Mouse (Mus musculus): ENCODE results near the gene Ctps2.
A peak's percentile ranks its signal among the peaks of the same experiment; 100 is the strongest.
"Not testable (repeated sequence)": the region's sequence is repeated elsewhere in the genome, so short reads cannot be mapped to it uniquely, and the experiment has no call there.

Ctps2 gene

GRCm38 (mm10) chrX:162900938-162901337 is at the start of gene Ctps2:
Ctps2 (plus strand) TSS chrX:162901238.
- DNase-seq (ENCODE audit: low spot score): no peak

- no peak for DNase-seq (ENCODE audit: low spot score)
Measured at GRCm38 (mm10) chrX:162868294-162868965, 32.6 kb upstream of the Ctps2 start.

GRCm38 (mm10) chrX:162871734-162872517 is 29.1 kb upstream of the Ctps2 start:
- DNase-seq (ENCODE audit: low spot score): peak; percentile 25

GRCm38 (mm10) chrX:162873761-162874160 is 27.3 kb upstream of the Ctps2 start:
- DNase-seq (ENCODE audit: low spot score): no peak

- no peak for DNase-seq (ENCODE audit: low spot score)
Measured at GRCm38 (mm10) chrX:162878236-162878635, 22.8 kb upstream of the Ctps2 start.

GRCm38 (mm10) chrX:162887931-162888511 is 13.0 kb upstream of the Ctps2 start, which contains the start of gene Syap1:
Syap1 (minus strand) TSS chrX:162888447.
- peak; percentile 82 for DNase-seq (ENCODE audit: low spot score)

- not testable (repeated sequence) for DNase-seq (ENCODE audit: low spot score)
Measured at GRCm38 (mm10) chrX:162888575-162889223, 12.3 kb upstream of the Ctps2 start.

- DNase-seq (ENCODE audit: low spot score): peak; percentile 51
Measured at GRCm38 (mm10) chrX:162901371-162902039, 467 bp downstream of the Ctps2 start.

- DNase-seq (ENCODE audit: low spot score): peak; percentile 31
Measured at GRCm38 (mm10) chrX:162902040-162902734, 1.1 kb downstream of the Ctps2 start.

- no peak for DNase-seq (ENCODE audit: low spot score)
Measured at GRCm38 (mm10) chrX:162907554-162907953, 6.5 kb downstream of the Ctps2 start.

GRCm38 (mm10) chrX:162913651-162914050 is 12.6 kb downstream of the Ctps2 start:
- no peak for DNase-seq (ENCODE audit: low spot score)

GRCm38 (mm10) chrX:162915697-162916096 is 14.7 kb downstream of the Ctps2 start:
- DNase-seq (ENCODE audit: low spot score): peak; percentile 16

GRCm38 (mm10) chrX:162921487-162922125 is 20.6 kb downstream of the Ctps2 start:
- DNase-seq (ENCODE audit: low spot score): no peak

- DNase-seq (ENCODE audit: low spot score): no peak
Measured at GRCm38 (mm10) chrX:162931467-162931866, 30.4 kb downstream of the Ctps2 start.

GRCm38 (mm10) chrX:162942027-162942426 is 41.0 kb downstream of the Ctps2 start:
- DNase-seq (ENCODE audit: low spot score): no peak

GRCm38 (mm10) chrX:162949811-162950439 is 48.9 kb downstream of the Ctps2 start:
- DNase-seq (ENCODE audit: low spot score): no peak

- no peak for DNase-seq (ENCODE audit: low spot score)
Measured at GRCm38 (mm10) chrX:162957921-162958320, 56.9 kb downstream of the Ctps2 start.

- DNase-seq (ENCODE audit: low spot score): no peak
Measured at GRCm38 (mm10) chrX:162963840-162964239, 62.8 kb downstream of the Ctps2 start.

- no peak for DNase-seq (ENCODE audit: low spot score)
Measured at GRCm38 (mm10) chrX:162964383-162964782, 63.3 kb downstream of the Ctps2 start, which contains the start of gene S100g. S100g (minus strand) TSS chrX:162964599.

GRCm38 (mm10) chrX:162967456-162967855 is 66.4 kb downstream of the Ctps2 start:
- no peak for DNase-seq (ENCODE audit: low spot score)
